Mouse (Mus musculus) G1E (cell line): ENCODE results near the gene Nisch. TPM values are rescaled to one million over a fixed set of nuclear protein-coding genes. Genes with fewer than 3 reads are reported as not detected.

Experiments used
- ATAC-seq: 2 replicates; pipeline ENCODE4 v1.8.0; 2016; ENCODE audit warnings: mild to moderate bottlenecking; ENCODE audit not compliant: insufficient number of reproducible peaks, poor library complexity, low FRiP score, severe bottlenecking; ENCODE audit errors: extremely low read depth
- DNase-seq: peaks from one replicate; pipeline ENCODE4 v3.0.0; 2012; ENCODE audit warnings: low spot score
- H3K27me3 ChIP-seq: 2 replicates; pipeline ENCODE4 v1.6.1; 2012; ENCODE audit warnings: mild to moderate bottlenecking, low read length, inconsistent platforms; ENCODE audit not compliant: insufficient read depth
- H3K36me3 ChIP-seq: replicated peaks from 2 replicates; pipeline ENCODE3; 2012; ENCODE audit warnings: mild to moderate bottlenecking, inconsistent platforms
- H3K4me1 ChIP-seq: 2 replicates; pipeline ENCODE4 v1.6.1; 2012; ENCODE audit warnings: low read depth, low read length, inconsistent platforms, mixed read lengths; ENCODE audit not compliant: insufficient read depth
- H3K4me3 ChIP-seq: 2 replicates; pipeline ENCODE4 v1.5.1; 2012; ENCODE audit warnings: low read depth, mild to moderate bottlenecking, inconsistent platforms, low read length, moderate library complexity, mixed read lengths
- H3K9me3 ChIP-seq: replicated peaks from 2 replicates; pipeline ENCODE4 v1.6.1; 2012; ENCODE audit warnings: inconsistent platforms
- CTCF ChIP-seq: IDR thresholded peaks from 2 replicates; pipeline ENCODE4 v1.5.1; 2012; ENCODE audit warnings: low read depth, low read length, inconsistent platforms, mixed read lengths
- GATA1 ChIP-seq: IDR thresholded peaks from 2 replicates; pipeline ENCODE4 v1.6.1; 2012; ENCODE audit warnings: borderline replicate concordance, low read length, inconsistent platforms, mixed read lengths
- GATA2 ChIP-seq: IDR thresholded peaks from 2 replicates; pipeline ENCODE4 v1.6.1; 2012; ENCODE audit warnings: low read depth, low read length, inconsistent platforms, borderline replicate concordance
- POLR2AphosphoS5 ChIP-seq: IDR thresholded peaks from 2 replicates; pipeline ENCODE4 v1.6.1; 2012; ENCODE audit warnings: low read depth, low read length, inconsistent platforms; ENCODE audit not compliant: insufficient replicate concordance
- TAL1 ChIP-seq: conservative IDR thresholded peaks from 2 replicates; pipeline ENCODE4 v1.6.1; 2012; ENCODE audit warnings: low read depth, low read length, inconsistent platforms, mixed read lengths
- polyA plus RNA-seq: library from polyadenylated mRNA; stranded (reverse); fragments of >175 nt; gene quantifications from 2 replicates; pipeline ENCODE4 v1.2.3, GENCODE M21; 2012
- total RNA-seq, 2 experiments: library from RNA; stranded (forward) in 1 of 2; stranded (reverse) in 1 of 2; fragments of 200-1000 nt in 1 of 2; fragments of >200 nt in 1 of 2; fragmentation: Nextera tagmentation in 1 of 2; gene quantifications; 2 replicates each; pipeline ENCODE4 v1.2.3; 2014 to 2017

Nisch gene
- total and polyA plus RNA-seq, 3 experiments: 83.8 to 312 (median 201) TPM

- Histone ChIP-seq H3K27me3 (no peaks in the 10 kb centered on the region), H3K9me3 (no peaks in the 10 kb centered on the region), H3K36me3 (peaks cover 92% of the 10 kb centered on the region), H3K4me3 (no peak overlapping the region), H3K4me1 (peaks cover 40% of the 10 kb centered on the region)
- TF ChIP-seq CTCF: peak; percentile 41
- no peak for TF ChIP-seq GATA2
- no peak for TF ChIP-seq TAL1
- no peak for DNase-seq
- ATAC-seq: 0 out of 2 replicates have a peak, but pooled peaks have one; percentile 15
These were observed 20.8 kb downstream of the Nisch start for GRCm38 (mm10) chr14:31195968-31196367.

- Histone ChIP-seq H3K4me1 (peaks cover 38% of the 10 kb centered on the region), H3K4me3 (no peak overlapping the region), H3K9me3 (no peaks in the 10 kb centered on the region), H3K27me3 (no peaks in the 10 kb centered on the region), H3K36me3 (peaks cover 92% of the 10 kb centered on the region)
- DNase-seq (no peak), ATAC-seq (no peak)
- TF ChIP-seq POLR2AphosphoS5 (no peak), CTCF (no peak), GATA2 (no peak)
These were observed 21.2 kb downstream of the Nisch start for GRCm38 (mm10) chr14:31195521-31195920.

GRCm38 (mm10) chr14:31194891-31195513 lies 21.7 kb downstream of the Nisch start:
- H3K27me3 ChIP-seq: no peaks in the 10 kb centered on the region
- peaks cover 92% of the 10 kb centered on the region for H3K36me3 ChIP-seq
- TF ChIP-seq TAL1 (no peak), POLR2AphosphoS5 (no peak), GATA2 (no peak), GATA1 (no peak), CTCF (no peak)
- H3K4me3 ChIP-seq: no peak overlapping the region
- no peaks in the 10 kb centered on the region for H3K9me3 ChIP-seq
- peaks cover 34% of the 10 kb centered on the region for H3K4me1 ChIP-seq
- ATAC-seq (no peak), DNase-seq (no peak)

GRCm38 (mm10) chr14:31194441-31194840 lies 22.3 kb downstream of the Nisch start:
- ATAC-seq (no peak), DNase-seq (no peak)
- Histone ChIP-seq H3K27me3 (no peaks in the 10 kb centered on the region), H3K4me1 (peaks cover 31% of the 10 kb centered on the region), H3K9me3 (no peaks in the 10 kb centered on the region), H3K4me3 (no peak overlapping the region), H3K36me3 (peaks cover 92% of the 10 kb centered on the region)
- TF ChIP-seq GATA2: no peak
- TF ChIP-seq CTCF: no peak
- no peak for TF ChIP-seq GATA1
- TF ChIP-seq POLR2AphosphoS5: no peak
- no peak for TF ChIP-seq TAL1

GRCm38 (mm10) chr14:31193791-31194190 lies 23.0 kb downstream of the Nisch start:
- ATAC-seq (no peak), DNase-seq (no peak)
- Histone ChIP-seq H3K27me3 (no peaks in the 10 kb centered on the region), H3K36me3 (peaks cover 92% of the 10 kb centered on the region), H3K4me1 (peaks cover 28% of the 10 kb centered on the region), H3K9me3 (no peaks in the 10 kb centered on the region), H3K4me3 (no peak overlapping the region)
- no peak for TF ChIP-seq GATA1
- no peak for TF ChIP-seq POLR2AphosphoS5
- TF ChIP-seq CTCF: no peak
- TF ChIP-seq TAL1: no peak
- TF ChIP-seq GATA2: no peak

GRCm38 (mm10) chr14:31191936-31192335 lies 24.8 kb downstream of the Nisch start:
- Histone ChIP-seq H3K9me3 (no peaks in the 10 kb centered on the region), H3K4me1 (peaks cover 20% of the 10 kb centered on the region), H3K36me3 (peaks cover 97% of the 10 kb centered on the region), H3K27me3 (no peaks in the 10 kb centered on the region), H3K4me3 (no peak overlapping the region)
- ATAC-seq (no peak), DNase-seq (no peak)
- TF ChIP-seq CTCF (no peak), GATA1 (no peak), GATA2 (no peak), TAL1 (no peak), POLR2AphosphoS5 (no peak)

- TF ChIP-seq POLR2AphosphoS5: no peak
- no peak for TF ChIP-seq GATA2
- TF ChIP-seq TAL1: no peak
- TF ChIP-seq CTCF: no peak
- TF ChIP-seq GATA1: no peak
These were observed 27.4 kb downstream of the Nisch start for GRCm38 (mm10) chr14:31189348-31189747.

More at GRCm38 (mm10) chr14:31189348-31189747, 27.4 kb downstream of the Nisch start:
- ATAC-seq (no peak), DNase-seq (no peak)
- Histone ChIP-seq H3K4me3 (no peak overlapping the region), H3K27me3 (no peaks in the 10 kb centered on the region), H3K4me1 (peaks cover 6% of the 10 kb centered on the region), H3K9me3 (no peaks in the 10 kb centered on the region), H3K36me3 (peaks cover 98% of the 10 kb centered on the region)
